Mouse (Mus musculus) MEL (cell line): ENCODE measurements around the gene Pdcd2. TPM values are rescaled to one million over a fixed set of nuclear protein-coding genes. Genes with fewer than 3 reads are reported as not detected.

ENCODE experiments used
- DNase-seq: peaks from one replicate; pipeline ENCODE4 v3.0.0; 2011; ENCODE audit warnings: low read depth, low spot score
- H3K27ac ChIP-seq: 2 replicates; pipeline ENCODE4 v1.5.1; 2012; ENCODE audit warnings: low read depth, mild to moderate bottlenecking, control low read depth, low read length, moderate library complexity; ENCODE audit not compliant: control insufficient read depth
- H3K27me3 ChIP-seq, 2 experiments: fragments of 150-350 bp in 1 of 2; sonication (generic) in 1 of 2; 2 replicates each; pipeline ENCODE4 v1.6.1; 2012; ENCODE audit warnings: low read length in 2 of 2, mild to moderate bottlenecking in 2 of 2, improper control_type of control experiment in 1 of 2, moderate library complexity in 1 of 2; ENCODE audit not compliant: insufficient read depth in 2 of 2, control insufficient read depth in 1 of 2
- H3K36me3 ChIP-seq, 2 experiments: 2 replicates each; pipeline ENCODE4 v1.6.1; 2012 to 2014; ENCODE audit warnings: low read length in 2 of 2, improper control_type of control experiment in 1 of 2, inconsistent platforms in 1 of 2, mild to moderate bottlenecking in 1 of 2; ENCODE audit not compliant: insufficient read depth in 2 of 2, control insufficient read depth in 1 of 2
- H3K4me1 ChIP-seq, 2 experiments: fragments of 150-350 bp in 1 of 2; sonication (generic) in 1 of 2; 2 replicates each; pipeline ENCODE4 v1.6.1; 2012; ENCODE audit warnings: low read length in 2 of 2, improper control_type of control experiment in 1 of 2, mild to moderate bottlenecking in 1 of 2; ENCODE audit not compliant: insufficient read depth in 2 of 2, control insufficient read depth in 1 of 2
- H3K4me3 ChIP-seq, 2 experiments: fragments of 150-350 bp in 1 of 2; sonication (generic) in 1 of 2; 2 replicates each; pipeline ENCODE4 v1.5.1; 2012; ENCODE audit warnings: low read depth in 2 of 2, low read length in 2 of 2, mild to moderate bottlenecking in 2 of 2, moderate library complexity in 2 of 2, control low read depth in 1 of 2, improper control_type of control experiment in 1 of 2; ENCODE audit not compliant: control insufficient read depth in 1 of 2, insufficient read depth in 1 of 2
- H3K79me2 ChIP-seq: 2 replicates; pipeline ENCODE4 v1.6.1; 2012; ENCODE audit warnings: mild to moderate bottlenecking, low read length, moderate library complexity; ENCODE audit not compliant: control insufficient read depth, poor library complexity, insufficient read depth
- H3K9ac ChIP-seq: 2 replicates; pipeline ENCODE4 v1.6.1; 2012; ENCODE audit warnings: low read depth, mild to moderate bottlenecking, control low read depth, low read length, moderate library complexity; ENCODE audit not compliant: control insufficient read depth, poor library complexity, severe bottlenecking
- H3K9me3 ChIP-seq: fragments of 150-350 bp; sonication (generic); replicated peaks from 2 replicates; pipeline ENCODE4 v1.6.1; 2012; ENCODE audit warnings: mild to moderate bottlenecking, low read length, improper control_type of control experiment, moderate library complexity; ENCODE audit not compliant: insufficient read depth
- BHLHE40 ChIP-seq: IDR thresholded peaks from 2 replicates; pipeline ENCODE4 v1.6.1; 2012; ENCODE audit warnings: low read depth, mild to moderate bottlenecking, inconsistent platforms, low read length, improper control_type of control experiment, borderline replicate concordance
- CHD2 ChIP-seq: IDR thresholded peaks from 2 replicates; pipeline ENCODE4 v1.6.1; 2011; ENCODE audit warnings: low read length, improper control_type of control experiment
- CTCF ChIP-seq, 3 experiments: IDR thresholded peaks in 2 of 3; conservative IDR thresholded peaks in 1 of 3; 2 replicates each; pipeline ENCODE4 v1.5.1; 2011 to 2012; ENCODE audit warnings: low read length in 3 of 3, low read depth in 2 of 3, mild to moderate bottlenecking in 2 of 3, improper control_type of control experiment in 1 of 3, inconsistent platforms in 1 of 3, mixed read lengths in 1 of 3, moderate library complexity in 1 of 3; ENCODE audit not compliant: control insufficient read depth in 1 of 3, insufficient read depth in 1 of 3, poor library complexity in 1 of 3, severe bottlenecking in 1 of 3
- E2F4 ChIP-seq: IDR thresholded peaks from 2 replicates; pipeline ENCODE4 v1.6.1; 2011; ENCODE audit warnings: low read depth, low read length, improper control_type of control experiment, borderline replicate concordance
- ELF1 ChIP-seq: IDR thresholded peaks from 2 replicates; pipeline ENCODE4 v1.6.1; 2014; ENCODE audit warnings: low read depth, mild to moderate bottlenecking, inconsistent platforms, low read length, improper control_type of control experiment, moderate library complexity
- GATA1 ChIP-seq: IDR thresholded peaks from 2 replicates; pipeline ENCODE4 v1.6.1; 2011; ENCODE audit warnings: low read depth, low read length, improper control_type of control experiment
- JUND ChIP-seq: IDR thresholded peaks from 2 replicates; pipeline ENCODE4 v1.6.1; 2011; ENCODE audit warnings: low read depth, mild to moderate bottlenecking, improper control_type of control experiment, low read length
- MAFK ChIP-seq: IDR thresholded peaks from 2 replicates; pipeline ENCODE4 v1.6.1; 2011; ENCODE audit warnings: low read depth, mild to moderate bottlenecking, low read length, improper control_type of control experiment, borderline replicate concordance
- MAX ChIP-seq: IDR thresholded peaks from 2 replicates; pipeline ENCODE4 v1.6.1; 2011; ENCODE audit warnings: low read length, improper control_type of control experiment
- MEF2A ChIP-seq: IDR thresholded peaks from 2 replicates; pipeline ENCODE4 v1.6.1; 2014; ENCODE audit warnings: low read depth, mild to moderate bottlenecking, inconsistent platforms, low read length, improper control_type of control experiment; ENCODE audit not compliant: poor library complexity, insufficient replicate concordance, severe bottlenecking; ENCODE audit errors: extremely low read depth
- NELFE ChIP-seq: IDR thresholded peaks from 2 replicates; pipeline ENCODE4 v1.6.1; 2011; ENCODE audit warnings: low read depth, low read length, improper control_type of control experiment
- NRF1 ChIP-seq: IDR thresholded peaks from 2 replicates; pipeline ENCODE4 v1.6.1; 2014; ENCODE audit warnings: low read depth, mild to moderate bottlenecking, inconsistent platforms, low read length, improper control_type of control experiment, moderate library complexity; ENCODE audit not compliant: poor library complexity, insufficient read depth, severe bottlenecking
- POLR2A ChIP-seq, 2 experiments: IDR thresholded peaks; 2 replicates each; pipeline ENCODE4 v1.6.1; 2011 to 2012; ENCODE audit warnings: low read length in 2 of 2, mild to moderate bottlenecking in 2 of 2, control low read depth in 1 of 2, improper control_type of control experiment in 1 of 2, low read depth in 1 of 2, moderate library complexity in 1 of 2; ENCODE audit not compliant: control insufficient read depth in 1 of 2, insufficient read depth in 1 of 2, poor library complexity in 1 of 2
- POLR2AphosphoS2 ChIP-seq: IDR thresholded peaks from 2 replicates; pipeline ENCODE4 v1.6.1; 2011; ENCODE audit warnings: low read length, improper control_type of control experiment
- POLR2AphosphoS5 ChIP-seq: IDR thresholded peaks from 2 replicates; pipeline ENCODE4 v1.6.1; 2012; ENCODE audit warnings: low read depth, borderline replicate concordance, mild to moderate bottlenecking, inconsistent platforms, low read length, moderate library complexity, mixed read lengths
- TBP ChIP-seq: IDR thresholded peaks from 2 replicates; pipeline ENCODE4 v1.8.0; 2011; ENCODE audit warnings: low read depth, low read length, improper control_type of control experiment
- TCF12 ChIP-seq: IDR thresholded peaks from 2 replicates; pipeline ENCODE4 v1.6.1; 2014; ENCODE audit warnings: low read depth, mild to moderate bottlenecking, inconsistent platforms, low read length, improper control_type of control experiment, moderate library complexity
- USF1 ChIP-seq: IDR thresholded peaks from 2 replicates; pipeline ENCODE4 v1.6.1; 2014; ENCODE audit warnings: low read depth, mild to moderate bottlenecking, inconsistent platforms, low read length, improper control_type of control experiment, moderate library complexity
- USF2 ChIP-seq, 2 experiments: IDR thresholded peaks; 2 replicates each; pipeline ENCODE4 v1.6.1; 2011 to 2012; ENCODE audit warnings: improper control_type of control experiment in 2 of 2, low read length in 2 of 2, borderline replicate concordance in 1 of 2, inconsistent platforms in 1 of 2, low read depth in 1 of 2, mild to moderate bottlenecking in 1 of 2; ENCODE audit not compliant: insufficient read depth in 1 of 2
- ZC3H11A ChIP-seq: IDR thresholded peaks from 2 replicates; pipeline ENCODE4 v1.6.1; 2012; ENCODE audit warnings: low read depth, mild to moderate bottlenecking, inconsistent platforms, low read length, improper control_type of control experiment
- ZMIZ1 ChIP-seq: IDR thresholded peaks from 2 replicates; pipeline ENCODE4 v1.6.1; 2012; ENCODE audit warnings: low read depth, mild to moderate bottlenecking, inconsistent platforms, low read length, improper control_type of control experiment, moderate library complexity
- polyA plus RNA-seq, 2 experiments: library from polyadenylated mRNA; stranded (reverse) in 1 of 2; unstranded in 1 of 2; fragments of >175 nt in 1 of 2; fragments of >200 nt in 1 of 2; gene quantifications; 2 replicates each; pipeline versions ENCODE4 v1.2.1 to v1.2.4; 2012; ENCODE audit warnings: low replicate concordance in 2 of 2, low read depth in 1 of 2; ENCODE audit not compliant: insufficient read length in 2 of 2, insufficient read depth in 1 of 2, missing spikeins in 1 of 2
- total RNA-seq: library from RNA; depleted of rRNA; stranded (reverse); fragments of 300-350 nt; gene quantifications from 2 replicates; pipeline ENCODE4 v1.2.3, GENCODE M21; 2012

The Pdcd2 gene
- total and polyA plus RNA-seq, 3 experiments: 109 to 110 TPM; not detected in 1

DNA sequence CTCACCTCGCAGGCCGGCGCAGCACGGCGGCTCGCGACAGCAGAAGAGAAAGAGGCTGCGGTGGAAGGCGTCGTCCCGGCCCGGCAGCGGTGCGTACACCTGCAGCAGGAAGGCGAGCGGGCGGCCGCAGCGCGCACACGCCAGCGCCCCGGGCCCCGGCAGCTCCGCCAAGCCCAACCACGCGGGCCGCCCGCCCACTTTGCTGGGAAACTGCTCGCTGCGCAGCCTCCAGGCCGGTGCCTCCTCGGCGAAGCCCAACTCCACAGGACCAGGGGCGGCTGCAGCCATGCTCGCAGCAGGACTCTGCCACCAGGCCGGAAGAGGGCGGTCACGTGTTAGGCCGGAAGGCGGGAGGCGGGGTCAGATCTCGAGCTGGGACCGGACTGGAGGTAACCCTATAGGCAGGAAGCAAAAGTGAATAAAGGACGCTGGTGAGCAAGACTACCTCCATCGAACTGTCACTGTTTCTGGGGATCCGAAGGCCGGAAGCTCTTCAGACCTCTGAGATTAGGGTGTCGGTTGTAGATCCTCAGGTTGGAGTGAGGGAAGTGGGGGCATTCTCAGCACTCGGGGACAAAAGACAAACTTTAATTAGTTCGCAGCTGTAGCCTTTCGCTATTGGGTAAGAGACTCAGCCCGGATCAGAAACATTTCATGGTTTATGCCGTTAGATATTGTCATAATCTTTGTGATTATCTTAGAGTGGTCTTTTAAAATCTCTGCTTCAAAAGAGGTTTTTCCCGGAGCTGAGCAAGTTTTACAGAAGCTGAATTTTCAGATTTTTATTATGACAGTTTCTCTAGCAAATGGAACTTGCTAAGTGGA, at the start of gene Pdcd2 (continued):
- TF ChIP-seq TCF12 (peak; percentile 78), NRF1 (peak; percentile 54), POLR2AphosphoS5 (no peak), CHD2 (no peak), POLR2A (IDR thresholded peaks at IDR 0.05; ENCODE audit: control insufficient read depth in 1 of 2, insufficient read depth in 1 of 2, low read depth in 1 of 2, low read length in 2 of 2, poor library complexity in 1 of 2) (peak; percentile 95 to 96)

DNA sequence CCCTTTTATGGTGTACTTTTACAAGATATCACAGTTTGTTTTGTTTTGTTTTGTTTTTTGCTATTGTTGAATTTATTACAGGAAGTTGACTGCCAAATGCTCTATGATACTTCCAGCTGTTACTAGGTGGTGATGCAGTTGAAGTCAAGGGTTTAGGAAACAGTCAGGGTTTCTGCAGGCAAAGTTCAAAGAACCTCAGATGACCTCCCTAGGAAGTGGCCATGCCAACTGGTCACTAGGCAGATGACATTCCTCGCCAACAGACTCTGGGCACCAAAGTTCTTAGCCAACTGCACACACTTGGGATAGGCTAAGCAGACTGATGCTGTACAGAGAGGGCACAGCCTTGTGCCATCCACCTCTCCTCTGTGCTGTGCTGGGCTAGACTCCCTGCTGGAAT, 48.0 kb upstream of the Pdcd2 start:
- H3K9me3 ChIP-seq: no peaks in the 10 kb centered on the region
- H3K27me3 ChIP-seq: no peaks in the 10 kb centered on the region
- peaks cover 0 to 5% of the 10 kb centered on the region in 2 experiments; a peak in 2 of 4 replicates for H3K4me1 ChIP-seq
- H3K36me3 ChIP-seq: no peaks in the 10 kb centered on the region; a peak in 2 of 4 replicates
- DNase-seq: no peak
- TF ChIP-seq TBP: no peak
- TF ChIP-seq USF1: no peak
- TF ChIP-seq ZC3H11A: no peak
- TF ChIP-seq ZMIZ1: no peak
- TF ChIP-seq MEF2A: no peak
- no peak for TF ChIP-seq GATA1
- TF ChIP-seq E2F4: no peak
- no peak for TF ChIP-seq MAFK
- TF ChIP-seq CTCF (IDR thresholded peaks at IDR 0.05 in 2 of 3, conservative IDR thresholded peaks at IDR 0.05 in 1 of 3; ENCODE audit: control insufficient read depth in 1 of 3, insufficient read depth in 1 of 3, low read depth in 2 of 3, low read length in 3 of 3, poor library complexity in 1 of 3, severe bottlenecking in 1 of 3): no peak
- no peak for TF ChIP-seq ELF1
- no peak for TF ChIP-seq NELFE
- TF ChIP-seq BHLHE40: no peak
- TF ChIP-seq MAX: no peak
- no peak for TF ChIP-seq NRF1
- TF ChIP-seq JUND: no peak
- no peak for TF ChIP-seq POLR2AphosphoS2
- no peak for TF ChIP-seq USF2 (IDR thresholded peaks at IDR 0.05; ENCODE audit: borderline replicate concordance in 1 of 2, insufficient read depth in 1 of 2, low read depth in 1 of 2, low read length in 2 of 2)
- no peak for TF ChIP-seq POLR2A (IDR thresholded peaks at IDR 0.05; ENCODE audit: control insufficient read depth in 1 of 2, insufficient read depth in 1 of 2, low read depth in 1 of 2, low read length in 2 of 2, poor library complexity in 1 of 2)
- H3K79me2 ChIP-seq: no peaks in the 10 kb centered on the region
- H3K27ac ChIP-seq: no peak overlapping the region
- H3K9ac ChIP-seq: no peak overlapping the region
- no peak overlapping the region for H3K4me3 ChIP-seq
